Mouse (Mus musculus) intestine, postnatal 0 days (tissue): ENCODE measurements around the gene Sprr1a. TPM values are rescaled to one million over a fixed set of nuclear protein-coding genes. Genes with fewer than 3 reads are reported as not detected.
"Not testable (repeated sequence)": the region's sequence is repeated elsewhere in the genome, so short reads cannot be mapped to it uniquely, and the experiment has no call there.

Experiments
- ATAC-seq: fragments of 200-750 bp; cut with Nextera tagmentation; 2 replicates; pipeline ENCODE4 v1.8.0; 2017; ENCODE audit warnings: mild to moderate bottlenecking, moderate TSS enrichment, moderate library complexity
- H3K27ac ChIP-seq: fragments of 300-500 bp; sonication (generic); 2 replicates; pipeline ENCODE4 v1.5.1; 2014; ENCODE audit warnings: mild to moderate bottlenecking, low read depth, low read length, moderate library complexity
- H3K27me3 ChIP-seq: fragments of 300-500 bp; sonication (generic); replicated peaks from 2 replicates; pipeline ENCODE4 v1.6.1; 2014; ENCODE audit warnings: low read length, mixed read lengths; ENCODE audit not compliant: control insufficient read depth, insufficient read depth
- H3K36me3 ChIP-seq: fragments of 300-500 bp; sonication (generic); 2 replicates; pipeline ENCODE4 v1.6.1; 2014; ENCODE audit warnings: mild to moderate bottlenecking, moderate library complexity; ENCODE audit not compliant: control insufficient read depth, insufficient read depth
- H3K4me1 ChIP-seq: fragments of 300-500 bp; sonication (generic); replicated peaks from 2 replicates; pipeline ENCODE4 v1.6.1; 2014; ENCODE audit warnings: antibody characterized with exemption, low read length, mixed read lengths; ENCODE audit not compliant: control insufficient read depth, insufficient read depth
- H3K4me2 ChIP-seq: fragments of 300-500 bp; sonication (generic); replicated peaks from 2 replicates; pipeline ENCODE4 v1.6.1; 2014; ENCODE audit warnings: low read depth, mild to moderate bottlenecking, moderate library complexity
- H3K4me3 ChIP-seq: fragments of 300-500 bp; sonication (generic); 2 replicates; pipeline ENCODE4 v1.5.1; 2014; ENCODE audit warnings: low read depth, low read length
- H3K9ac ChIP-seq: fragments of 300-500 bp; sonication (generic); 2 replicates; pipeline ENCODE4 v1.6.1; 2014; ENCODE audit warnings: mild to moderate bottlenecking, low read depth, low read length
- H3K9me3 ChIP-seq: fragments of 300-500 bp; sonication (generic); 2 replicates; pipeline ENCODE4 v1.6.1; 2016; ENCODE audit warnings: mixed run types; ENCODE audit not compliant: control insufficient read depth
- CTCF ChIP-seq: sonication (generic); IDR thresholded peaks from 2 replicates; pipeline ENCODE4 v1.5.1; 2016; ENCODE audit warnings: low read depth, mild to moderate bottlenecking, control low read depth, antibody characterized with exemption, moderate library complexity
- WGBS: fragments of 180-500 bp; shearing (Covaris S2); extraction: QIAGEN DNeasy Blood & Tissue Kit; methylation state at CpG from one replicate; pipeline ENCODE4 v1.1.7; 2014; 5-methylcytosine and 5-hydroxymethylcytosine counted together
- polyA plus RNA-seq: library from polyadenylated mRNA; unstranded; fragments of >200 nt; fragmentation: Nextera tagmentation; extraction: Ambion mirVana; gene quantifications from 2 replicates; pipeline ENCODE4 v1.2.1, GENCODE M21; 2015

The Sprr1a gene
- polyA plus RNA-seq = 3.8 and 5.4 TPM in 2 replicates

- peak; percentile 77 for ATAC-seq
- H3K9ac ChIP-seq = no peak within 1 kb of the TSS
- H3K9me3 ChIP-seq = no peaks in the 10 kb centered on the region
- H3K4me3 ChIP-seq = no peak within 1 kb of the TSS
- H3K27me3 ChIP-seq = no peaks in the 10 kb centered on the region
- no peak within 1 kb of the TSS for H3K27ac ChIP-seq
- no peaks in the 10 kb centered on the region for H3K36me3 ChIP-seq
- no peak within 1 kb of the TSS for H3K4me2 ChIP-seq
- no peak for TF ChIP-seq CTCF
- H3K4me1 ChIP-seq = no peaks in the 10 kb centered on the region
Measured at GRCm38 (mm10) chr3:92485863-92486262, at the start of gene Sprr1a. Sprr1a (minus strand) TSS chr3:92485895.

DNA sequence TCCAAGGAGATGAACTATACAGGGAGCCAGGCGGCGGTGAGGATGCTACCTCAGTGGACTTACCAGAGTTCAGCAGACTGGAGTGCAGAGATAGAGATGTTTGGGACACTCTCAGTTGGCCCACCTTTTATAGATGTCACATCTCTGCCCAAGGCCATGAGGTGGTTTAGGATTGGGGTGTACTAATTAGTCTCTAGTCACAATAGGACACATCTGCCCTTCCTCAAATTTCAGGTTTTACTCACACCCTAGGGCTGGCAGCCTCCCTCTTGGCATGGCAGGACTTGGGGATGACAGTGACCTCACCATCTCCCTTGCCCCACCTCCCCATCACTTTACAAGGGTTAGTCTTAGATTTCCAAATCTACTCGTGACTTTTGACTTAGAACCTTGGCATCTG, 48.7 kb upstream of the Sprr1a start, which contains the start of gene 2310046K23Rik:
TSS of gene 2310046K23Rik (minus strand) at position 101 of the 400 bp plus-strand sequence.
- Histone ChIP-seq H3K9me3 (no peaks in the 10 kb centered on the region), H3K4me2 (no peak within 1 kb of the TSS), H3K4me1 (no peaks in the 10 kb centered on the region), H3K4me3 (no peak within 1 kb of the TSS), H3K27ac (no peak within 1 kb of the TSS), H3K36me3 (no peaks in the 10 kb centered on the region), H3K9ac (no peak within 1 kb of the TSS), H3K27me3 (no peaks in the 10 kb centered on the region)
- ATAC-seq = no peak
- no peak for TF ChIP-seq CTCF
- 91% methylated on average over 3 of the region's 3 CpGs for WGBS

DNA sequence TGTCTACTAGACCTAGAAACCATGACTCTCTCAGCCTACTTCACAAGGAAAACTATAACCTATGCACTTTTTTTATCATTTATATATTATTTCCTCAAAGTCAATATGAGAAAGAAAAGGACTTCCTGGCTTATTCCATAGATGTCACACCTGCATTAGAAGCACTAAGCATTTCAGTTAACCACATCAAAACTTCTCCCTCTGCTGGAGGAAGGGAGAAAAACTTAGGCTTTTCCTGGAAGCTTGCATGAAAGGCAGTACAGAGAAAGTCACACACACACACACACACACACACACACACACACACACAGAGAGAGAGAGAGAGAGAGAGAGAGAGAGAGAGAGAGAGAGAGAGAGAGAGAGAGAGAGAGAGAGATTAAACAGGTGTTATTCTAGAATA, 26.6 kb upstream of the Sprr1a start:
- Histone ChIP-seq H3K9ac (no peak overlapping the region), H3K4me2 (no peak overlapping the region), H3K27me3 (no peaks in the 10 kb centered on the region), H3K4me1 (no peaks in the 10 kb centered on the region), H3K27ac (no peak overlapping the region), H3K4me3 (no peak overlapping the region), H3K9me3 (no peaks in the 10 kb centered on the region), H3K36me3 (no peaks in the 10 kb centered on the region)
- ATAC-seq = no peak
- peak; percentile 64 for TF ChIP-seq CTCF

DNA sequence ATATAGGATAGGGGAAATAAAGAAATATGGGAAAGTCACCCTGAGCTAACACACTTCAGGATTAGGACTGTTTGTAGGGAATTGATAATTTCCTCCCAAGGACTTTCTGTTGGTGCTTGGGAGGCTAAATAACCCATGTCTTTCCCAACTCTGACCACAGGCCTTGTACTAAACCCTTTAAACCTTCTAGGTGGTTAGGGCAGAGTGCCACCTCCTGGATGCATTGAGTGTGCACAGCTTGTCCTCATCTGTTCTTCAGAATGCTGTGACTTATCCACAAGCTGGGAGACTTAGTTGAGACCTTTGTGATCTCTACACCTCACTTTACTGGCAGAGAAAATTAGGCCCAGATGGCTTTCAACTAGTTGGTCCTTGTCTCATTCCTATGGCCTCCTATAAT, 25.1 kb upstream of the Sprr1a start:
- Histone ChIP-seq H3K9me3 (no peaks in the 10 kb centered on the region), H3K4me1 (no peaks in the 10 kb centered on the region), H3K4me3 (no peak overlapping the region), H3K27ac (no peak overlapping the region), H3K4me2 (no peak overlapping the region), H3K36me3 (no peaks in the 10 kb centered on the region), H3K9ac (no peak overlapping the region), H3K27me3 (no peaks in the 10 kb centered on the region)
- peak; percentile 67 for ATAC-seq
- peak; percentile 86 for TF ChIP-seq CTCF

GRCm38 (mm10) chr3:92508185-92508584, 22.5 kb upstream of the Sprr1a start:
- Histone ChIP-seq H3K36me3 (no peaks in the 10 kb centered on the region), H3K4me3 (no peak overlapping the region), H3K4me2 (no peak overlapping the region), H3K27ac (no peak overlapping the region), H3K9ac (no peak overlapping the region), H3K27me3 (no peaks in the 10 kb centered on the region), H3K4me1 (no peaks in the 10 kb centered on the region), H3K9me3 (no peaks in the 10 kb centered on the region)
- TF ChIP-seq CTCF = no peak
- no peak for ATAC-seq
- 39% methylated on average over 1 of the region's 1 CpGs for WGBS

GRCm38 (mm10) chr3:92503528-92503927, 17.8 kb upstream of the Sprr1a start:
- TF ChIP-seq CTCF = no peak
- no peak overlapping the region for H3K9ac ChIP-seq
- no peak overlapping the region for H3K4me2 ChIP-seq
- H3K9me3 ChIP-seq = no peaks in the 10 kb centered on the region
- ATAC-seq = no peak
- no peaks in the 10 kb centered on the region for H3K27me3 ChIP-seq
- no peak overlapping the region for H3K4me3 ChIP-seq
- no peaks in the 10 kb centered on the region for H3K4me1 ChIP-seq
- no peak overlapping the region for H3K27ac ChIP-seq
- no peaks in the 10 kb centered on the region for H3K36me3 ChIP-seq

DNA sequence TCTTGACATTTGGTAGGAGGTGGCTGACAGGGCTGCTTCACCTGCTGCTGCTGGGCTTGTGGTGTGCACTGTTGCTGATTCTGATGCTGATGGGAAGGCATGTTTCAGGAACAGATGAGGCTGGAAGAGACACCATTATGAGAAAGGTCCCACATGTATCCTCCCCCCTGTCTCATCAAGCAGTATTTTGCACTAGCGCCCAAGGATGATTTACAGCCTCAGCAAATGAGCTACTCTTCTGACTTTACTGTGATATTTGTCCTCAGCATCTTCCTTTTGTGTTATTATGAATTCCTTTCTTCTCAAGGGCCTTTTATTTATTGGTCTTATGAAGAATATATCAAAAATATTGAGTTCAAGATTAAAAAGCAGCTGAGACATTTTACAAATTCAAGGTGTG, 14.7 kb upstream of the Sprr1a start, which contains the start of gene Sprr4:
TSS of gene Sprr4 (minus strand) at position 101 of the 400 bp plus-strand sequence.
- Histone ChIP-seq H3K27me3 (no peaks in the 10 kb centered on the region), H3K4me3 (no peak within 1 kb of the TSS), H3K9me3 (no peaks in the 10 kb centered on the region), H3K9ac (no peak within 1 kb of the TSS), H3K27ac (no peak within 1 kb of the TSS), H3K4me2 (no peak within 1 kb of the TSS), H3K36me3 (no peaks in the 10 kb centered on the region), H3K4me1 (no peaks in the 10 kb centered on the region)
- WGBS = 95% methylated on average over 1 of the region's 1 CpGs
- no peak for TF ChIP-seq CTCF
- no peak for ATAC-seq

- H3K4me3 ChIP-seq, H3K36me3 ChIP-seq, H3K9me3 ChIP-seq, H3K9ac ChIP-seq, H3K4me2 ChIP-seq, H3K27me3 ChIP-seq, ATAC-seq, H3K27ac ChIP-seq, H3K4me1 ChIP-seq: not testable (repeated sequence)
Measured at GRCm38 (mm10) chr3:92490262-92490661, 4.6 kb upstream of the Sprr1a start.
